Mouse (Mus musculus) midbrain, postnatal 0 days (tissue): Measurements from ENCODE around the gene Gramd1b. TPM values are rescaled to one million over a fixed set of nuclear protein-coding genes. Genes with fewer than 3 reads are reported as not detected.

Experiments
- ATAC-seq: fragments of 200-750 bp; cut with Nextera tagmentation; 2 replicates; pipeline ENCODE4 v1.8.0; 2017; ENCODE audit warnings: moderate number of reproducible peaks, mild to moderate bottlenecking, moderate TSS enrichment, moderate library complexity; ENCODE audit not compliant: low FRiP score
- DNase-seq: peaks from one replicate; pipeline ENCODE4 v3.0.0-alpha.2; 2015; ENCODE audit warnings: low spot score
- H3K27ac ChIP-seq: fragments of 300-500 bp; sonication (generic); 2 replicates; pipeline ENCODE4 v1.5.1; 2014; ENCODE audit warnings: low read depth, mild to moderate bottlenecking, low read length, mixed read lengths
- H3K27me3 ChIP-seq: fragments of 300-500 bp; sonication (generic); 2 replicates; pipeline ENCODE4 v1.6.1; 2014; ENCODE audit warnings: low read length, control low read depth, mixed read lengths; ENCODE audit not compliant: insufficient read depth
- H3K36me3 ChIP-seq: fragments of 300-500 bp; sonication (generic); 2 replicates; pipeline ENCODE4 v1.6.1; 2014; ENCODE audit warnings: low read length, control low read depth, mixed read lengths; ENCODE audit not compliant: insufficient read depth
- H3K4me1 ChIP-seq: fragments of 300-500 bp; sonication (generic); 2 replicates; pipeline ENCODE4 v1.6.1; 2014; ENCODE audit warnings: mild to moderate bottlenecking, control low read depth, antibody characterized with exemption, low read length, mixed read lengths; ENCODE audit not compliant: insufficient read depth
- H3K4me2 ChIP-seq: fragments of 300-500 bp; sonication (generic); 2 replicates; pipeline ENCODE4 v1.6.1; 2014; ENCODE audit warnings: low read depth, mild to moderate bottlenecking, low read length, mixed read lengths; ENCODE audit not compliant: poor library complexity, severe bottlenecking
- H3K4me3 ChIP-seq: fragments of 300-500 bp; sonication (generic); 2 replicates; pipeline ENCODE4 v1.5.1; 2014; ENCODE audit warnings: low read depth, mild to moderate bottlenecking, low read length, moderate library complexity
- H3K9ac ChIP-seq: fragments of 300-500 bp; sonication (generic); replicated peaks from 2 replicates; pipeline ENCODE4 v1.6.1; 2014; ENCODE audit warnings: mild to moderate bottlenecking, low read length, moderate library complexity, mixed read lengths; ENCODE audit not compliant: poor library complexity, severe bottlenecking
- H3K9me3 ChIP-seq: fragments of 300-500 bp; sonication (generic); 2 replicates; pipeline ENCODE4 v1.6.1; 2016; ENCODE audit warnings: low read length, control low read depth
- CTCF ChIP-seq: IDR thresholded peaks from 2 replicates; pipeline ENCODE4 v1.5.1; 2016; ENCODE audit warnings: antibody characterized with exemption, mild to moderate bottlenecking
- WGBS: fragments of 180-500 bp; shearing (Covaris S2); extraction: QIAGEN DNeasy Blood & Tissue Kit; methylation state at CpG from one replicate; pipeline ENCODE4 v1.1.7; 2014; 5-methylcytosine and 5-hydroxymethylcytosine counted together
- polyA plus RNA-seq: library from polyadenylated mRNA; unstranded; fragments of >200 nt; fragmentation: Nextera tagmentation; extraction: Ambion mirVana; gene quantifications from 2 replicates; pipeline ENCODE4 v1.2.1, GENCODE M21; 2015
- total RNA-seq: library from RNA; depleted of rRNA; stranded (reverse); fragments of >200 nt; gene quantifications from 2 replicates; pipeline ENCODE4 v1.2.3, GENCODE M21; 2014

Gramd1b gene
- total and polyA plus RNA-seq, 2 experiments from 2014 or later: 19.1 to 48.3 TPM

DNA sequence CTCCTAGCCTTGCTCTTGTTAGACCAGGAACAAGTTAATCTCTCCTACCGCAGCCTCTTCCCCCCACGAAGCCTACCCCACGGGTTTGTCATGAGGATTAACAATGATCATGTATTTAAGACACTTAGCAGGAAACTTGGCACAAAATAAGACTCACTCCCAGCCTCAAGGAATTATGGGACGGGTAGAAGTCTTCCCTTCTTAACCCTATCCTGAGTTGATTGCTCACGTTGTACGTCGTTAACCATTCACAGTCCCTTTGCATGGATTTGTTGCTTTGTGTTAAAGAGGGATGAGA lies 80.8 kb downstream of the Gramd1b start:
- ATAC-seq (no peak), DNase-seq (no peak)
- H3K4me2 ChIP-seq: no peak overlapping the region
- no peaks in the 10 kb centered on the region for H3K36me3 ChIP-seq
- no peaks in the 10 kb centered on the region for H3K27me3 ChIP-seq
- 55% methylated on average over 7 of the region's 7 CpGs for WGBS
- TF ChIP-seq CTCF: no peak
- H3K9me3 ChIP-seq: no peaks in the 10 kb centered on the region
- H3K27ac ChIP-seq: no peak overlapping the region
- no peak overlapping the region for H3K4me3 ChIP-seq
- no peaks in the 10 kb centered on the region for H3K4me1 ChIP-seq
- H3K9ac ChIP-seq: no peak overlapping the region

DNA sequence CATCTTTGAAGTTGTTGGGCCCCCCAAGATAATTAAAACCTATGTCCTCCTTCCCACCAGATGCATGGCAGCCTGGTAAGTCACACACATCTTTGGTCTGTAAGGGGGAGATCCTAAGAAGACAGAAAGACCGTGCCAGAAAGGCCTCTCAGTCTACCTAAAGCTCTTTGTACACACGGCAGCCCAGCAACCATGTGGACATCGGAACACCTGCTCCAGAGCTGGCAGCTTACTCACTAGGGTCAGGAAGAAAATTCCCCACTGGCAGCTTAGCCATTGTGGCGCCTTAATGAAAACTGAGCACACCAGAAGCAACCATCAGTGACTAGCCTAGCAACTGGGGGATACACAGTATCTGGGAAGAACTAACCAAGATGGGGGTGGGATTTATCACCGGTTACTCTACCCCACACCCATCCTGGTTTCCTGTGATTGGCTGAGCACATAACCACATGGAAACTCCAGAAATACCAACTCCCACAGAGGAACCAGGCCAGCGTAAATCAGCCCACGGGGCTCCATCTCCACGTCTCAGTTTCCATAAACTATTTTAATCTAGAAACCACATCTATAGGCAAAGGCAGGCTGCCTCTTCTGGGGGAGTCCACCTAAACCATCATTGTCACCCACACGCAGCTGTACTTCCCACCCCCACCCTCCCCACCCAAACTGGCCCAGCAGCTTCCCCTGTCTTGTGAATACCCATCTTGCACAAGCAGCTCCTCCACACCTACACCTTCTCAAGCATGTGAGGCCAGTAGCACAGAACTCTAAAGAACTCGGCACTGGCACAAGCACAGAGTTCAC lies 81.4 kb downstream of the Gramd1b start:
- H3K4me1 ChIP-seq: no peaks in the 10 kb centered on the region
- no peaks in the 10 kb centered on the region for H3K36me3 ChIP-seq
- H3K9me3 ChIP-seq: no peaks in the 10 kb centered on the region
- WGBS: 68% methylated on average over 10 of the region's 10 CpGs
- no peak overlapping the region for H3K4me2 ChIP-seq
- no peak overlapping the region for H3K27ac ChIP-seq
- no peak overlapping the region for H3K4me3 ChIP-seq
- TF ChIP-seq CTCF: no peak
- DNase-seq (no peak), ATAC-seq (no peak)
- no peaks in the 10 kb centered on the region for H3K27me3 ChIP-seq
- H3K9ac ChIP-seq: no peak overlapping the region

DNA sequence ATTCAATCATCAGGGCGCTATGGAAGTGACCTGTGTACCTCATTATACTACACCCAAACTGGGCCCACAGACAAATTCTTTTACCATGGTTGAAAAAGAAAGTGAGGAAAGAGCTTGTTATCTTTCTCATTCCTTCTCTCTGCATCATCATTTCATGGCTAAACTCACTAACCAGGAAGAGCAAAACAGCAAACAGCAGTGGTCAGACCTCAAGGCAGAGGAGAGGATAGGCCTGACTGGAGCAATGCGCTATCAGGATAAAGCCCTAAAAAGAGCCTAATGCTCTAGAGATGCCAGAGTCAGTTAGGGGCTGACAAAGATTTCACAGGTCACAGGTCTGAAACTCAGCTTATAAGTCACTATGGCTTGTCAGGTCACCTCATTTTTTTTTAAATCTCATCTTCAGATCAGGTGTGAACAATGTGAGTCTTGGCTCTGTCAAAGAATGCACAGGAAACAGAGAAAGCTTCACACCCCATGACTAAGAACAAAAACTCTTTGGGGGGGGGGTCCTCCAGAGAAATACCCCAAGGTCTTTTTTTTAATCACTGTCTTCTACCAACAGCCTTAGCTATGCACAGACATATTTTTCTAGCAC lies 82.4 kb downstream of the Gramd1b start:
- no peak overlapping the region for H3K4me2 ChIP-seq
- H3K36me3 ChIP-seq: no peaks in the 10 kb centered on the region
- 93% methylated on average over 2 of the region's 2 CpGs for WGBS
- H3K4me1 ChIP-seq: no peaks in the 10 kb centered on the region
- no peak overlapping the region for H3K9ac ChIP-seq
- no peak overlapping the region for H3K27ac ChIP-seq
- DNase-seq (no peak), ATAC-seq (no peak)
- TF ChIP-seq CTCF: no peak
- H3K4me3 ChIP-seq: no peak overlapping the region
- H3K9me3 ChIP-seq: no peaks in the 10 kb centered on the region
- H3K27me3 ChIP-seq: no peaks in the 10 kb centered on the region

DNA sequence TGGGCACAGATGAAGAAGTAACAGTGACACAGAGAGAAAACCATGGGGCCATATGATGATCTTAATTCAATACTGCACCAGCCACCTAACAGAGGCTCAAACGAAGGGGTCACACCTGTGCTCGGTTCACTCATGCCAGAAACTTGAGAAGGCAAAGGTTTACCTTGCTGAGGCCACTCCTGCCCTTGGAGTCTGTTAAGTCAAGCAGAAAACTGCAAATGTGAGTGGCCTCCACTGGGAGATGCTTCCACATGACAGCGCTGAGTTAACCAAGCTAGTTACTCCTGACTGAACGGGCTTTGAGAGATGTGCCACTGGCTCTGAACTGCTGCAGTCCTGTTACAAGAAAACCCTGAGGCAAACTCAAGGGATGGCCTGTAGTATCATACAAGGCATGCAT lies 83.9 kb downstream of the Gramd1b start:
- WGBS: 83% methylated on average over 4 of the region's 4 CpGs
- H3K9me3 ChIP-seq: no peaks in the 10 kb centered on the region
- no peak overlapping the region for H3K4me2 ChIP-seq
- no peaks in the 10 kb centered on the region for H3K36me3 ChIP-seq
- no peak overlapping the region for H3K27ac ChIP-seq
- DNase-seq (no peak), ATAC-seq (no peak)
- no peak overlapping the region for H3K9ac ChIP-seq
- no peak for TF ChIP-seq CTCF
- no peak overlapping the region for H3K4me3 ChIP-seq
- H3K27me3 ChIP-seq: no peaks in the 10 kb centered on the region
- no peaks in the 10 kb centered on the region for H3K4me1 ChIP-seq

DNA sequence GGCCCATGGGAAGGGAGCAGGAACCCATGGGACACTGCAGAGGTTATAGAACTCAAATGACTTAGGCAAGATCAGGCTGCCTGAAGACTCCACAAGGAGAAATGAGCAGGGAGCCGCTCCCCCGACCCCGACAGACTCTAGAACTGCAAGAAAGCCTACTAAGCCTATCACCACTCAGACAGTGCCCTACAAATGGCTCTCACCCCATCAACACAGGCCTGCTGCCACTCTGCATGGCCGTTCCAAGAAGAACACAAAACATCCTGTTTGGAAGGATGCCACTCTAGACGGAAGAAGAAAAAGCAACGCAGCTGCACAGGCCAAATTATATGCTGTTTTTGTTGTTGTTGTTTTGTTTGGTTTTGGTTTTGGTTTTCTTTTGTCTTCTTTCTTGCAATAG lies 86.2 kb downstream of the Gramd1b start:
- Histone ChIP-seq H3K36me3 (no peaks in the 10 kb centered on the region), H3K4me1 (no peaks in the 10 kb centered on the region), H3K27ac (no peak overlapping the region), H3K9me3 (no peaks in the 10 kb centered on the region), H3K9ac (no peak overlapping the region), H3K27me3 (no peaks in the 10 kb centered on the region), H3K4me3 (no peak overlapping the region), H3K4me2 (no peak overlapping the region)
- DNase-seq (no peak), ATAC-seq (no peak)
- no peak for TF ChIP-seq CTCF
- 85% methylated on average over 6 of the region's 6 CpGs for WGBS

DNA sequence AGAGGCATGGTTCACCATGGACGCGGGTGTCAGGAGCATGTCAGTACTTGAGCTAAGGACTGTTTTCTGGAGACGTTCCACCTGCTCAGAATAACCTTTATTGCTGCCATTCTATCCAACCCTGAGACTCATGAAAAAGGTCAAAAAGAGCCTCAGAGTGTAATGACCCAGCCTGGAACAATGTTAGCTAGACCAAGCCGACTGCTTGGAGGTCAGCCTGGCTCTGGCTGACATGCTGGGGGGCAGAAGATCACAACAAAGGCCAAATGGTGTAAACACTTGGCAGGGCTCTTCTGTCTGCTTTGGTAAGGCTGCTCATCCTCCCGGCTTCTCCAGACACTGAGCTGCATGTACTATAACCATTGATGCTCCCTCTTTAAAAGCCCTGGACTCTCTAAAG lies 88.4 kb downstream of the Gramd1b start:
- DNase-seq: no peak
- ATAC-seq: no peak
- no peak for TF ChIP-seq CTCF
- no peak overlapping the region for H3K4me2 ChIP-seq
- no peaks in the 10 kb centered on the region for H3K9me3 ChIP-seq
- H3K36me3 ChIP-seq: no peaks in the 10 kb centered on the region
- no peak overlapping the region for H3K4me3 ChIP-seq
- no peak overlapping the region for H3K27ac ChIP-seq
- H3K27me3 ChIP-seq: no peaks in the 10 kb centered on the region
- WGBS: 59% methylated on average over 5 of the region's 5 CpGs
- peaks cover 7% of the 10 kb centered on the region; the same call in 1 of the 2 replicates for H3K4me1 ChIP-seq
- H3K9ac ChIP-seq: no peak overlapping the region
